Mouse (Mus musculus) small intestine, adult 2 months (tissue): ENCODE results near the gene Obscn.
A peak's percentile ranks its signal among the peaks of the same experiment; 100 is the strongest.

ENCODE experiments used
- CTCF ChIP-seq: fragments of 200-500 bp; IDR thresholded peaks from 2 replicates; pipeline ENCODE4 v1.5.1; 2012; ENCODE audit warnings: low read depth, mild to moderate bottlenecking, control low read depth, inconsistent platforms, low read length, moderate library complexity, mixed read lengths; ENCODE audit not compliant: insufficient replicate concordance, insufficient read length; ENCODE audit errors: extremely low read depth
- POLR2A ChIP-seq: fragments of 200-500 bp; IDR thresholded peaks from 2 replicates; pipeline ENCODE4 v1.6.1; 2012; ENCODE audit warnings: low read depth, mild to moderate bottlenecking, control low read depth, inconsistent platforms, low read length, moderate library complexity

DNA sequence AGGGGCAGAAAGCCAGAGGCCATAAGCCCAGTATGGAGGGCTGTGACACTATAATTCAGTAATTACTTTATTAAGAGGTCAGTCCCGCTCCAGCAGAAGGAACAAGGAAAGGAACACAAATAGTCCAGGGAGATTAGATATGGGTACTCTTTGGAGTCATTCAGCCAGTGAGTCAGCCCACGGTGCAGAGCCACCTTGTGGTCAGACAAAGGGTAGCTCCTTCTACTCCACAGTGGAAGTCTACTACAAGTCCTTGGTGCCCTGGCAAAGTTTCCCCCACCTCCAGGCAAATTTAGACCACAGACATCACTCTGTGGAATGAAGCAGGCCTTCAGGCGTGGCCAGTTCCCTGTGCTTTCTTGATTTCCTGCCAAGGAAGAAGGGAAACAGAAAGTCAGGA is 47.6 kb upstream of the Obscn start:
- TF ChIP-seq CTCF (peak; percentile 79; the same call in 1 of the 2 replicates), POLR2A (no peak)
